Mouse (Mus musculus) c-Kit-positive CD71-positive TER-119-negative erythroid progenitor cells, embryonic 14.5 days (primary cell): Measurements from ENCODE around the gene Cacna1c.
"Not testable (repeated sequence)": the region's sequence is repeated elsewhere in the genome, so short reads cannot be mapped to it uniquely, and the experiment has no call there.

Experiments used
- DNase-seq: peaks from one replicate; pipeline ENCODE4 v3.0.0-alpha.2; 2013; ENCODE audit warnings: low read depth

Gene Cacna1c

GRCm38 (mm10) chr6:118593377-118594061, 602.7 kb downstream of the Cacna1c start:
- no peak for DNase-seq

GRCm38 (mm10) chr6:118592662-118593376, 603.4 kb downstream of the Cacna1c start:
- no peak for DNase-seq

- DNase-seq: not testable (repeated sequence)
Observed at GRCm38 (mm10) chr6:118578741-118579140, 617.5 kb downstream of the Cacna1c start.

GRCm38 (mm10) chr6:118574351-118574750, 621.9 kb downstream of the Cacna1c start:
- DNase-seq: no peak

GRCm38 (mm10) chr6:118567816-118568215, 628.4 kb downstream of the Cacna1c start:
- no peak for DNase-seq

GRCm38 (mm10) chr6:118561745-118562609, 634.2 kb downstream of the Cacna1c start, which contains the start of gene Ankrd26:
Ankrd26 (minus strand) TSS chr6:118562226.
- peak; percentile 89 for DNase-seq

- peak; percentile 21 for DNase-seq
Observed at GRCm38 (mm10) chr6:118561225-118561624, 635.0 kb downstream of the Cacna1c start.

- no peak for DNase-seq
Observed at GRCm38 (mm10) chr6:118538627-118539026, 657.6 kb downstream of the Cacna1c start.
